Mouse (Mus musculus) adrenal gland, postnatal 14 days (tissue): ENCODE results near the gene Ncbp3. TPM values are rescaled to one million over a fixed set of nuclear protein-coding genes. Genes with fewer than 3 reads are reported as not detected.
A peak's percentile ranks its signal among the peaks of the same experiment; 100 is the strongest.

Experiments
- DNase-seq: peaks from one replicate; pipeline ENCODE4 v3.0.0; 2021; ENCODE audit warnings: mixed read lengths
- total RNA-seq: library from RNA; stranded (reverse); gene quantifications from 2 replicates; pipeline ENCODE4 v1.2.3, GENCODE M21; 2021

The Ncbp3 gene
- total RNA-seq, 1 experiment from 2014 or later: 9.2 TPM

DNA sequence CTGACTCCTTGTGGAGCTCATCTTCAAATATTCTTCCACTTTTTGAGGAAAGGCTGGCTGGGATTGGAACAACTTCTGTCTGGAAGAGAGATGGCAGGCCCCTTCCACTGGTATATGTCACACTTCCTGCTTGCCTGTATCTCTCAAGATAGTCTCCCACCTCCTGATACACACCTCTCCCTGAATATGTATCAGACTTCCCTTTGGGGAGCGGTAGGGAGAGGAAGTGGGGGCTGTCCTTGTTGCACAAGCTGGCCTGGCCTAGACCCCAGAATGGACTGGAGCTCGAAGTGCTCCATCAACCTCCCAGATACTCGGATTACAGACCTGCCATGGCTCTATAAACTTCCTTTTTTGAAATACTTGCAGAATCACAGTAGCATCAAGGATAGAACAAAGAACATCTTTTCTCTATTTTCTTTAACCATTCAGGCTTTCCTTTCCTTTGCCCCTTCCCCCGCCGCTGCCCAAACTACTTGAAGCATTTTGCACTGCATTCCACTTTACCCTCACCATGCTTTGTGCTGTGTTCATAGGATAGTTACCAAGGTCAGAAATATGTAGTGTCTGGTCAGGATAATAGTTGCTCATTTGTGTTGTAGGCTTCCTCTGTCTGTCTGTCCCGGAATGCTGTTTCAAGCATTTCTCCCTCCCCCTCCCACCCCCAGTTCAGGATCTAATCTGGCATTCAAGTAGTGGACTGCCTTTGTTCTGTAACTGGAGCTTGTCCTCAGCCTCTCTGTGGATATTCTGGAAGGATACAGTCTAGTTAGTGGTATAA lies 40.3 kb downstream of the Ncbp3 start:
- no peak for DNase-seq

DNA sequence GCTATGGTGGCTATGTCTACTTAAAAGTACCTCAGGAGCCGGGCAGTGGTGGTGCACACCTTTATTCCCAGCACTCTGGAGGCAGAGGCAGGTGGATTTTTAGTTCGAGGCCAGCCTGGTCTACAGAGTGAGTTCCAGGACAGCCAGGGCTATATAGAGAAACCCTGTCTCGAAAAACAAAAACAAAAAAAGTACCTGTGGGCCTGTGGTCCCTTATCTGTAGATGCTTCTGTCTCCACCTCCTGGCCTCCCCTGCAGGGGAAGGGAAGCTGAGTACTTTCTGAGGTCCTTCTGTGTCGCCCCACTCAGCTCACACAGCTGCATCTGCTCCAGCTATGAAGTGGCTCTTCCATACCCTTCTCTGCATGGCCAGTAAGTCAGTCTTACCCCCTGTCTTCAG lies 42.7 kb downstream of the Ncbp3 start, which contains the start of gene Itgae:
Itgae (plus strand) TSS at position 301 of the 400 bp plus-strand sequence.
- no peak for DNase-seq

DNA sequence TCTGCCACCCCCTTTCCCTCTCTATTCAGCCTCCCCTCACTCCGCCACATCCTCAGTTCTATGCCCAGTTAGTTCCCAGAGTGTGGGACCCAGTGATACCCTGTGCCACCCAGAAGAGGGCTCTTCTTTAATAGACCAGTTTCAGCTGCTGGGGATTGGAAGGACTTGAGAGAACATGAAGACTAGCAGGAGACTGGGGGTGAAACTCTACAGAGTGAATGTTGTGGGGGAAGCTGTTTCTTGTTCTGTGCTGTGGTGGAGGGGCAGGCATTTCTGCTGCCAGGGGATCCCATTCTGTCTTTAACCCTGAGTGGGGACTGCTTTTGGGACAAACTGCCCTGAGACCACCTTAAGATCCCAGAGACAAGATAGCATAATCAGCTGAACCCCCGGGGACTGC lies 43.2 kb downstream of the Ncbp3 start:
- DNase-seq: no peak

- no peak for DNase-seq
Observed at GRCm38 (mm10) chr11:73092057-73092456, 44.5 kb downstream of the Ncbp3 start.

GRCm38 (mm10) chr11:73092877-73093276 lies 45.3 kb downstream of the Ncbp3 start:
- no peak for DNase-seq

DNA sequence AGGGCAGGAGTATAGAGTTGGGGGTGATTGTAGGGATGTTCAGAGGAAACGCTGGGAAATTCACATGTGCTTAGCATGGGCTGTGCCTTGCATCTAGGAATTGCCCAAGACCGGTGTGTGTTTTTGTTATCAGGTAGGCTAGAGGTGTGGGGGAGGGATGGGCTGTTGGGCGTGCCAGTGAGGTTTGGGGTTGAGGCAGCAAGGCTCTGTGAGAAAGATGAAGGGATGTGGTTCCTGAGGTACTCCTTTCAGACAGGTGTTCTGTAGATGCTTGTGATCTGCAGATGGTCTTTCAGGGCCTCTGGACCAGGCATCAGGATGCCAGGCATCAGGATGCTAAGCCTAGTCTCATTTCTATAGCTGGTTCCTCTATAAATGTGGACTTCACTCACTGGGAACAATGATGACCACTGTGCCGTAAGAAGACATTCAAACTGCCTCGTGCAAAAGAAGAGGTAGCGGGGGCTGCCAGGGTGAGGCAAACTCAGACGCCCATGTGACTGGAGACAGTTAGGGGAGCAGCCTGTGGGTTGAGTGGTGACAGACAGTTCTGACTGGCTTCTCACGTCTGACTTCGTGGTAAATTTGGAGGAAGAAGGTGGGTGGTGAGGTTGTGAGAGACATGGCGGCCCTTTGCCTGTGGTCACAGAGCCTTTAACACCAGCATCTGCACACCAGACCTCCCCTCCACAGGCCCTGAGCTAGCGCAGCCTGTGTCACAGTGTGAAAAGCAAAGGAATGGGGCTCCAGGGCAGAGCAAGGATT lies 46.8 kb downstream of the Ncbp3 start:
- DNase-seq: no peak

DNA sequence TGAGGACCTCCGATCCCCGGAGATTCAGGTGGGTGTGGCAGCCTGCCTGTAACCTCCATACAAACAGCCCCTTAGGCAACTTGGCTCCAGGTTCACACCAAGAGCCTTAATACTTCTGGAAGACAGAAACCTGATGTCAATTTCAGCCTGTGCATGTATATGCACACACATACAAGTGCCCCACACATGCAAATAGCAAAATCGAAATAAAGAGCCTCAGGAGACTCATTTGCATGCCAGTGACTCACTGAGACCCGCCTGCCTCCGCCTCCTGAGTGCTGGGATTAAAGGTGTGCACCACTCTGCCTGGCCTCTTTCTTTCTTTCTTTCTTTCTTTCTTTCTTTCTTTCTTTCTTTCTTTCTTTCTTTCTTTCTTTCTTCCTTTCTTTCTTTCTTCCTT lies 51.3 kb downstream of the Ncbp3 start:
- no peak for DNase-seq

- no peak for DNase-seq
Observed at GRCm38 (mm10) chr11:73099976-73100750, 52.6 kb downstream of the Ncbp3 start.

- DNase-seq: no peak
Observed at GRCm38 (mm10) chr11:73101308-73101707, 53.7 kb downstream of the Ncbp3 start.

GRCm38 (mm10) chr11:73105246-73105645 lies 57.7 kb downstream of the Ncbp3 start:
- DNase-seq: no peak

DNA sequence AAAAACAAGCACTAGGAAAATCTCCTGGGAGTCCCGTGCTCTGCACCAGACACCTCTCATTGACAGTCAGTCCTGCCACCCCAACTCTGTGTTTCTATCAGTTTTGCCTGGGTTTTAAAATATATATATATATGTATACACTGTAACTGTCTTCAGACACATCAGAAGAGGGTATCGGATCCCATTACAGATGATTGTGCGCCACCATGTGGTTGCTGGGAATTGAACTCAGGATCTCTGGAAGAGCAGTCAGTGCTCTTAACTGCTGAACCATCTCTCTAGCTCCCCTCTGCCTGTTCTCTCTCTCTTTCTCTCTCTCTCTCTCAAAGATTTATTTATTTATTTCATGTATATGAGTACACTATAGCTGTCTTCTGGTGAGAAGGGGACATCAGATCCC lies 59.8 kb downstream of the Ncbp3 start:
- peak; percentile 64 for DNase-seq

- peak; percentile 45 for DNase-seq
Observed at GRCm38 (mm10) chr11:73108195-73108897, 60.8 kb downstream of the Ncbp3 start.

GRCm38 (mm10) chr11:73108898-73109625 lies 61.5 kb downstream of the Ncbp3 start:
- peak; percentile 69 for DNase-seq

GRCm38 (mm10) chr11:73109941-73110340 lies 62.4 kb downstream of the Ncbp3 start:
- peak; percentile 20 for DNase-seq

GRCm38 (mm10) chr11:73111414-73111813 lies 63.8 kb downstream of the Ncbp3 start:
- no peak for DNase-seq

- DNase-seq: no peak
Observed at GRCm38 (mm10) chr11:73126495-73126894, 78.9 kb downstream of the Ncbp3 start.

DNA sequence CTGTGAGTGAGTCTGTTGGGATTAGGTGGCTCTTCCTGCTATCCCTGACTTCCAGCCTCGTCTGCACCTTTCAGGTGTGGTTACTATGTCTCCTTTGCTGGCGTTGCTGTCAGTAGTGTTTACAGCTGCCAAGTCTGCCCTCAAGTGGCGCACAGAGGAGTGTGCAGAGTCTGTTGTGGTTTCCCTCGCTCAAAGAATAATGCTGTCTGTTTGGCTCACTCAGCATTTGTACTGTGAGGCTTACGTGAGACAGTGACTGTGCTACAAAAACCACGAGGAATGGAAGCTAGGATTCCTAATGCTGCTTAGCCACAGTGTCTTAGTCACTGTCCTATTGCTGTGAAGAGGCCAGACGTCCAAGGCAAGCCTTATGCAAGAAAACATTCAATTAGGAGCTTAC lies 83.4 kb downstream of the Ncbp3 start:
- no peak for DNase-seq

DNA sequence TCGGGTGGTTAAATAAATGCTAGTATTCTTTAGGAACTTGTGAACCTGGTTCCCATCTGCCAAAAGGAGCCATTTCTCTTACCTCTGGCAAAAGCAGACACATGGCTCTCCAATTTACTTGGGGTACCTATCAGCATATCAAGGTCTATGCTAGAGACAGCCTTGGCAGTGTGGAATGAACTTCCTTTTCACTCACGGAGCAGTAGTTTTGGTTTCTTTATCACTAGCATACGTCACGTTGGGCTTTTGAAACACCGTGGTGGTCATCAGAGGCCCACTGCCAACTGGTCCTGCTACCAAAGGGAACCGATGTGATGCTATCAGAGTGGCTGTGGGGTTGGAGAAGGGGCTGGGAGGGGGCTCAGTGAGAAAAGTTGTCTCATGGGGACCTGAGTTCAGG lies 85.4 kb downstream of the Ncbp3 start:
- DNase-seq: no peak

- no peak for DNase-seq
Observed at GRCm38 (mm10) chr11:73134222-73134621, 86.6 kb downstream of the Ncbp3 start.

DNA sequence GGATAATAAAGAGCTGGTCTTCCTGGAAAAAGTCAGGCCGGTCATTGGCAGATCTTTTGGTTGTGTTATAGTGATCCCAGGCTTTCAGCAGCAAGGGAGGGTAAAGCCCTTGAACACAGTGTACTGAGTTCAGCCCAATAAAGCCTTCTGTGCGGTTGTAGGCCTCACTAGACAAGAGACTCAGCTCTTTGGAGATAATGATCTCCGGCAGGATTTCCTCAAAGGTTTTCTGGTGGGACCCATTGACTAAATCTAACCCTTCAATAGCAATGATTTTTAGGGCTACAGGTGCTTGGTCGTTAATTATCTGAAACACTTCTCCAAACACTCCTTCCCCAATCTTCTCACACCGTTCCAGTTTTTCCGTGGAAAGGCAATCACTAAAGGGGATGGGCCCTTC lies 89.0 kb downstream of the Ncbp3 start:
- DNase-seq: no peak

DNA sequence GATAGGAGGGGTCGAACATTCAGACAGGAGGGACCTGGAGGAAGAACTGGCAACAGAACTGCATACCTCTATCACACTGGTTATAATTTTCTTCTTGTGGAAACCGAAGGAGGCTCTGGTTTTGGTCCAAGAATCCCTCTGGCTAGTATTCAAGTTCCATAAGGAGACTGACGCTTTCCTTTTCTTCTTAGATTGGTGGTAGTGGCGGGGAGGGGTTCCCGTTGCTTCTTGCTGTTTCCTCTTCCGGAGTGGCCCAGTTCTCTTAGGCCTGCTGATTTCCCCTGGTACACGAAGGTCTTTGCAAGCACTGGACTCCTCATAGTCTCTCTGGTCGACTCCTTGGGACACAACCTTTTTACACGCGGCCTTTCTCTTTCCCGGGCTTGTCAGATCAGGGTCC lies 89.5 kb downstream of the Ncbp3 start:
- DNase-seq: no peak
